Mouse (Mus musculus) left cerebral cortex, adult 18-20 months (tissue): ENCODE measurements around the gene Speer4b. TPM values are rescaled to one million over a fixed set of nuclear protein-coding genes. Genes with fewer than 3 reads are reported as not detected.
"Not testable (repeated sequence)": the region's sequence is repeated elsewhere in the genome, so short reads cannot be mapped to it uniquely, and the experiment has no call there.

ENCODE experiments used
- DNase-seq, 2 experiments: peaks; one replicate each; pipeline ENCODE4 v3.0.0; 2021 to 2022; ENCODE audit warnings: low spot score in 2 of 2, mixed read lengths in 1 of 2
- long read RNA-seq, 2 experiments: library from polyadenylated mRNA; stranded (forward); transcript quantifications; one replicate each; pipeline ENCODE4 v2.0.0; 2021
- total RNA-seq, 2 experiments: library from RNA; stranded (reverse); gene quantifications; 2 replicates each; pipeline ENCODE4 v1.2.3; 2021

The Speer4b gene
- total RNA-seq = not detected
- long read RNA-seq, experiment 1 = 0 reads
- long read RNA-seq, experiment 2 = 0 reads

DNA sequence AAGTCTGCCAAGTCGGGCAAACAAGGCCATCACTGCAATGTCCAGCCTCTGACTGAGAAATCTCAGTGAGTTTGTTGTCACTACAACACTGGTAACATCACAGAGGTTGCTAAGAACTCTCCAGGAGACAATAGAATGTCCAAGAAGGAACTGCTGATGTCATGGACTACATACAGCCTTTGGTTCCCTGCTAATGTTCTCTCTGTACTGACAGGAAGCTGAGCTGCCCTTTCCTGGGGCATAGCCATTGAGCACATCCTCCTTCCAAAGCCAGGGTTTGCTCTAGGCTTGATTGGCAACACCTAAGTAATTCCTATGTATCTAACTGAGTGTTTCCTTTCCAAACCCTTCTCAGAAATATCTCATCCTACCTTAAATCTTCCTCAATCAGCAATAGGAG is at the start of gene Speer4b:
Gene Speer4b (minus strand): TSS at position 101 of the 400 bp plus-strand sequence.
- DNase-seq = not testable (repeated sequence)

DNA sequence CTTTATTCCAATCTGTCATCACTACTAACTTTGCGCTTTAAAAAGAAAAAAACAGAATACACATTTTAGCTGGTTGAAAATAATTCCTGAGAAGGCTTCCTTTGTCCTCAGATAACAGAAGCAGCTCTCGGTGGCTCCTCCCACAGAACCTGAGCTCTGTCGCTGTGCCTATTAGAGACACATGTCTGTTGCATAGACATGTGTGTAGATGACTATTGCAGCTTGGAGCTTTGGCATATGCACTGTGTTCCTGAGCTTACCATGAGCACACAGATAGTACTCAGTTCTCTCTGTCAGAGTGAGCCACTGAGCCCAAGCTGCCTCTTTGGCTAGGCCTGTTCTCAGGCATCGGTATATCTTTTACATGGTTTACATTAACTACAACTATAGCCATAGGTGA is 48.1 kb upstream of the Speer4b start:
- DNase-seq = no peak

DNA sequence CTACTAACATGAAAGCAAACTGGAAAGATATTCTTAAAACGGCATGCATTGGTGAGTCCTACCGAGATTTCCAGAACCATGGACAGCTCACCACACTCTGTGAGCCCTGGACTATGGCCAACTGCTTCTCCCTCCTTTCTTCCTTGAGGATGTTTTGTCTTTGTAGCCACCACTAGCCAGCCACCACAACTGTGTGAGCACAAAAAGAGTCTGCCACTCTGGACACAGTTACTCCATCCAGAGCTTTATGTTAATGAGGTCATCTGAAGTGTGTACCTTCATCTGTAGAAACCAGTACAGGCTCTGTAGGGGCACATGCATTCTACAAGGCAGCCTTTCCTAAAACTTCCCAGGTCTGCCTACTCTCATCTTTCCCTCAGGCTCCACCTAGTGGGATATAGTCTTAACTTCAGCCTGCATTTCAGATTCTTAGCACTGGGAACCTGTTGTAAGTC is 43.6 kb upstream of the Speer4b start:
- DNase-seq = peak; percentile 20 to 28

GRCm38 (mm10) chr5:27526906-27527305 is 25.7 kb upstream of the Speer4b start:
- no peak for DNase-seq

GRCm38 (mm10) chr5:27518716-27519115 is 17.5 kb upstream of the Speer4b start:
- no peak for DNase-seq

- DNase-seq = no peak
Observed at GRCm38 (mm10) chr5:27490942-27491341, 10.3 kb downstream of the Speer4b start.

- no peak for DNase-seq
Observed at GRCm38 (mm10) chr5:27486138-27486537, 15.1 kb downstream of the Speer4b start.

DNA sequence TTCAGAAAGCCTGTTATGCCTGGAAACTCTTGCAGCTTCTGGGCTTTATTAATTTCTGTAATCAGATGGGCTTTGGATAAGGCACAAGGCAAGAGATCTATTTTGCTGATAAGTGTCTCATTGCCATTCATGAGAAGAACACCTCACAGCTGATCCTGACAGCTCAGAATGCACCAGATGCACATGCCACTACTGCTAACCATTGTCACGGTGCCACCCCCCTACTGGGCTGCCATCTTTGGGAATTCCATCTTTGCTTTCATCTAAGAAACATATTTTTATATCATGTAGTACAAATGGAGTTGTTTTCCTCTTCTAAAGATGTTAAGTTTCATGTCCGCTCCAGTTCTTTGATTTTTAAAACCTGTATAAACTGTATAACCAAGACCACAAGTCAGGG is 19.5 kb downstream of the Speer4b start:
- DNase-seq = no peak

- DNase-seq = no peak
Observed at GRCm38 (mm10) chr5:27474964-27475465, 26.2 kb downstream of the Speer4b start.

DNA sequence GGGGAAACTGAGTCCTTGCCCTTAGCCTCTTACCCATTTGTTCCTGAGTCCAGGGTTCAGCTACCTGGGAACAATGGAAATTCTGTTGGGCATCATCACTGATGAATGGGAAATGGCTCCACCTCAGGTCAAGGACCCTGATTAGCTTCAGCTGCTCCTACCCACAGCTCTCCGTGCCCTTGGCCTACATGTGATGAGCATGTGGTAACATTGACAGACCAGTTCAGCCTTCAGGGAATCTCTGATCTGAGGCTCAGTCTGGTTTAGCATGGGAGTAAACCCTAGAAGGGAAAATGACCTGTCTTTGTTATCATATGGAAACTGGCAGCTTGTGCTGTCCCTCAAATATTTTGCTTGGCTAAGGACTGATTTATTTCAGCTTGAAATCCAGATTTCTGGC is 43.6 kb downstream of the Speer4b start:
- no peak for DNase-seq

- DNase-seq = peak in 1 of 2 experiments; percentile 34
Observed at GRCm38 (mm10) chr5:27456981-27457380, 44.3 kb downstream of the Speer4b start.

DNA sequence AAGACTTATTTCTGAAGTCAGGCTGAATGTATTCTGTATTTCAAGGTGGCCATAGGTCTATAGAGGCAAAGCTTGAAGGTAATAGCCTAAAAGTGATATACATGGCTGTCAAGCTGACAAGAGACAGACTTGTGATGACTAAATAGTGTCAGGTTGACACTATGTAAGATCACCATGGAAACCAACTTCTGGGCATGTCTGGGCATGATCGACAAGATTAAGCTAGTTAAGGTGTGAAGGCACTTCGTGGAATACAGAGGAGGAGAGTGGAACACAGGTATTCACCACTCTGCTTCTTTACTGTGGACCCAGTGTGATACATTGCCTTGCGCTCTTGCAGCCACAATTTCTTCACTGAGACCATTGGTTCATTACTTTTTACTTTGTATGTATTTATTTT is 46.9 kb downstream of the Speer4b start:
- DNase-seq = no peak

GRCm38 (mm10) chr5:27453201-27453845 is 47.9 kb downstream of the Speer4b start:
- DNase-seq = no peak
